ENCODE assay signal across 19 mouse cellular contexts in the genomic region with DNA sequence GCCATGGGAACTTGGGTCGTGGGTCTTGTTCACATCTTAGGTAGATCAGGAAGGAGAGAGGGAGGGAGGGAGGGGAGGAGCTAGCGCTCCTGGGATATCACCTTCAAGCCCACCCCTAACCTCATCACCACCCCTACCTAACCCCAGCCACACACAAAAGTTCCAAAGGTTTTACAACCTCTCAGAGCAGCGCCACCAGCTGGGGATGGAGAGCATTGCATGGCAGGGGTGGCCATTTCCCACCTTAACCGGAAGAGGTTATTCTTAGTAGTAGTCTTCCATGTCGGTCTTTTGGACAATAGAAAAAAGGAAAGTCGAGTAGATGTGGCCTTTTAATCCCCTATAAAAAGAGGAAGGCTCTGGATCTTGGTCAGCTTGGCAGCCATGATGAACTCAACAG. TPM values are rescaled to one million over a fixed set of nuclear protein-coding genes. Genes with fewer than 3 reads are reported as not detected.
DNase-seq lines count a peak whose midpoint lies in the region; ATAC-seq and TF ChIP-seq lines count a peak whose summit lies in the region.
"Had no signal": no experiment of that assay in that cellular context is flagged by ENCODE, and none has a peak within 500 bp of the region (broad histone marks: within the 10 kb centered on the region; RNA-seq: fewer than 3 reads in every experiment).

No protein-coding gene starts in this region.

- DNase-seq in heart, postnatal 0 days (ENCODE audit: low spot score) = no peak
- no peak for DNase-seq in heart, postnatal 36 days
- DNase-seq in liver, postnatal 0 days = no peak
- DNase-seq in liver = no peak
- DNase-seq in brain, embryonic 14.5 days (ENCODE audit: low read depth) = no peak
- DNase-seq: B cell, adult 2 months; cerebellum, postnatal 25 days; kidney, adult 9 months; spleen, adult 18-20 months had no signal

- H3K4me2 ChIP-seq in heart, postnatal 0 days (ENCODE audit: low read depth, low read length) = no peak overlapping the region
- no peak overlapping the region for H3K4me2 ChIP-seq in liver, postnatal 0 days (ENCODE audit: low read depth, low read length)
- no peak overlapping the region for H3K4me2 ChIP-seq in forebrain, embryonic 13.5 days
- H3K4me2 ChIP-seq: embryonic facial prominence, embryonic 12.5 days; heart, embryonic 15.5 days; hindbrain, embryonic 14.5 days; lung, embryonic 15.5 days had no signal

- 0 out of 2 replicates have a peak, but pooled peaks have one; percentile 2 for TF ChIP-seq CTCF in heart, postnatal 0 days (IDR thresholded peaks at IDR 0.05; ENCODE audit: low read depth)
- peak; percentile 39 for TF ChIP-seq CTCF in liver, postnatal 0 days (IDR thresholded peaks at IDR 0.05; ENCODE audit: low read depth)
- TF ChIP-seq CTCF in ES-Bruce4 (IDR thresholded peaks at IDR 0.05; ENCODE audit: low read depth, low read length) = peak; percentile 60
- TF ChIP-seq CTCF in brain, embryonic 14.5 days (IDR thresholded peaks at IDR 0.05; ENCODE audit: borderline replicate concordance, extremely low read depth, insufficient read depth, insufficient read length) = peak; percentile 46; the same call in 1 of the 2 replicates

- peaks cover 4% of the 10 kb centered on the region; the same call in 1 of the 2 replicates for H3K4me1 ChIP-seq in heart, postnatal 0 days (ENCODE audit: control insufficient read depth, insufficient read depth)
- peaks cover 8% of the 10 kb centered on the region; the same call in 1 of the 2 replicates for H3K4me1 ChIP-seq in liver, postnatal 0 days (ENCODE audit: insufficient read depth)
- H3K4me1 ChIP-seq in ES-Bruce4 (ENCODE audit: control insufficient read depth, insufficient read depth, low read length) = no peaks in the 10 kb centered on the region
- peaks cover 26% of the 10 kb centered on the region for H3K4me1 ChIP-seq in forebrain, embryonic 13.5 days

- H3K4me3 ChIP-seq in heart, postnatal 0 days (ENCODE audit: low read depth, low read length) = no peak overlapping the region
- H3K4me3 ChIP-seq in liver, postnatal 0 days (ENCODE audit: low read depth, low read length) = no peak overlapping the region
- no peak overlapping the region for H3K4me3 ChIP-seq in ES-Bruce4 (ENCODE audit: low read depth, low read length)
- no peak overlapping the region for H3K4me3 ChIP-seq in forebrain, embryonic 13.5 days
- H3K4me3 ChIP-seq: embryonic facial prominence, embryonic 12.5 days; forebrain, embryonic 10.5 days; heart, embryonic 15.5 days; lung, embryonic 15.5 days had no signal

- no peak for TF ChIP-seq EP300 in heart, postnatal 0 days (IDR thresholded peaks at IDR 0.05; ENCODE audit: low read depth)
- TF ChIP-seq EP300 in liver, postnatal 0 days (IDR thresholded peaks at IDR 0.05; ENCODE audit: low read depth) = no peak
- no peak for TF ChIP-seq EP300 in ES-Bruce4 (IDR thresholded peaks at IDR 0.05; ENCODE audit: insufficient read depth, low read depth, low read length)

- H3K36me3 ChIP-seq in heart, postnatal 0 days (replicated peaks; ENCODE audit: control insufficient read depth, insufficient read depth, low read length) = no peaks in the 10 kb centered on the region
- no peaks in the 10 kb centered on the region for H3K36me3 ChIP-seq in liver, postnatal 0 days (replicated peaks; ENCODE audit: insufficient read depth, low read length)
- no peaks in the 10 kb centered on the region for H3K36me3 ChIP-seq in ES-Bruce4 (ENCODE audit: control insufficient read depth, insufficient read depth, low read length, poor library complexity, severe bottlenecking)
- no peaks in the 10 kb centered on the region for H3K36me3 ChIP-seq in forebrain, embryonic 13.5 days (ENCODE audit: poor library complexity, severe bottlenecking)
- H3K36me3 ChIP-seq: embryonic facial prominence, embryonic 12.5 days; forebrain, embryonic 10.5 days; heart, embryonic 15.5 days; lung, embryonic 15.5 days had no signal

- TF ChIP-seq POLR2A in ES-Bruce4 (IDR thresholded peaks at IDR 0.05; ENCODE audit: insufficient read depth, low read length) = no peak
- no peak for TF ChIP-seq POLR2A in brain, embryonic 14.5 days (IDR thresholded peaks at IDR 0.05; ENCODE audit: borderline replicate concordance, extremely low read depth, insufficient read depth, insufficient read length, poor library complexity, severe bottlenecking)

- 52% methylated on average over 6 of the region's 6 CpGs for WGBS in heart, postnatal 0 days
- WGBS in liver, postnatal 0 days (ENCODE audit: insufficient replicate concordance) = 57% methylated on average over 6 of the region's 6 CpGs
- WGBS in forebrain, embryonic 13.5 days = 64% methylated on average over 6 of the region's 6 CpGs

- no peak overlapping the region for H3K27ac ChIP-seq in heart, postnatal 0 days (ENCODE audit: low read depth)
- H3K27ac ChIP-seq in liver, postnatal 0 days (ENCODE audit: low read depth) = no peak overlapping the region
- no peak overlapping the region for H3K27ac ChIP-seq in ES-Bruce4 (ENCODE audit: insufficient read depth, low read length)
- no peak overlapping the region for H3K27ac ChIP-seq in forebrain, embryonic 13.5 days
- H3K27ac ChIP-seq: embryonic facial prominence, embryonic 12.5 days; forebrain, embryonic 10.5 days; heart, embryonic 15.5 days; hindbrain, embryonic 14.5 days; lung, embryonic 15.5 days had no signal

- ATAC-seq in heart, postnatal 0 days (ENCODE audit: insufficient read depth, low read depth) = no peak
- ATAC-seq in liver, postnatal 0 days = no peak
- no peak for ATAC-seq in megakaryocyte, adult 5-6 weeks (ENCODE audit: poor library complexity, severe bottlenecking)
- no peak for ATAC-seq in forebrain, embryonic 13.5 days
- ATAC-seq: activated CD4-positive, CD25-positive, alpha-beta regulatory T cell, adult 4 months had no signal

- intact Hi-C loops in heart, postnatal 36 days (cut with DNase I) = loop anchor here (2.0 to 5.0 kb wide), 3 partner anchors 212 to 566 kb away; no protein-coding TSS in a partner anchor

- H3K9ac ChIP-seq in heart, postnatal 0 days (replicated peaks; ENCODE audit: low read depth, low read length) = no peak overlapping the region
- no peak overlapping the region for H3K9ac ChIP-seq in liver, postnatal 0 days (replicated peaks)
- H3K9ac ChIP-seq in ES-Bruce4 (ENCODE audit: low read depth, poor library complexity, severe bottlenecking) = no peak overlapping the region
- H3K9ac ChIP-seq in forebrain, embryonic 13.5 days = no peak overlapping the region
- H3K9ac ChIP-seq: embryonic facial prominence, embryonic 12.5 days; heart, embryonic 15.5 days; hindbrain, embryonic 14.5 days; lung, embryonic 15.5 days had no signal

- peaks cover 36% of the 10 kb centered on the region for H3K27me3 ChIP-seq in heart, postnatal 0 days (ENCODE audit: control insufficient read depth, insufficient read depth, low read length)
- peaks cover 26% of the 10 kb centered on the region for H3K27me3 ChIP-seq in liver, postnatal 0 days (ENCODE audit: insufficient read depth, low read length)
- peaks cover 15% of the 10 kb centered on the region for H3K27me3 ChIP-seq in ES-Bruce4 (ENCODE audit: control insufficient read depth, insufficient read depth, low read length, poor library complexity, severe bottlenecking)
- H3K27me3 ChIP-seq in forebrain, embryonic 13.5 days = peaks cover 34% of the 10 kb centered on the region

- 0 out of 2 replicates have a peak, but pooled peaks cover 2% of the 10 kb centered on the region for H3K9me3 ChIP-seq in heart, postnatal 0 days (replicated peaks; ENCODE audit: control insufficient read depth, low read length)
- H3K9me3 ChIP-seq in liver, postnatal 0 days (ENCODE audit: low read length) = no peaks in the 10 kb centered on the region
- H3K9me3 ChIP-seq in ES-Bruce4 (replicated peaks; ENCODE audit: control insufficient read depth, insufficient read depth, low read length, poor library complexity, severe bottlenecking) = peaks cover 6% of the 10 kb centered on the region
- no peaks in the 10 kb centered on the region; the same call in 1 of the 2 replicates for H3K9me3 ChIP-seq in forebrain, embryonic 13.5 days (replicated peaks)
- H3K9me3 ChIP-seq: embryonic facial prominence, embryonic 12.5 days; lung, embryonic 15.5 days had no signal

RNA-seq across cellular contexts. Expression of gene Sdk2, which starts 4.0 kb away (rescaled TPM):
- total RNA-seq in heart, postnatal 0 days (2014; rRNA removed; ENCODE audit: low replicate concordance) = 1.9 and 2.9 TPM in 2 replicates
- polyA plus RNA-seq in heart, postnatal 0 days (2015; fragmentation: Nextera tagmentation; extraction: Ambion mirVana) = 0.27 and 0.29 TPM in 2 replicates
- total RNA-seq in heart, postnatal 36 days (2021) = 1 to 10 TPM; 1.1 to 2.6 TPM
- polyA plus RNA-seq in liver, postnatal 0 days (2015; fragmentation: Nextera tagmentation; extraction: Ambion mirVana) = 0.12 and 0.15 TPM in 2 replicates
- 0.56 and 0.87 TPM in 2 replicates for polyA plus RNA-seq in ES-Bruce4 (2011; ENCODE audit: insufficient read depth, insufficient read length, low read depth, missing spikeins)
- 2.1 and 6.7 TPM in 2 replicates for polyA plus RNA-seq in brain, embryonic 14.5 days (2012; rRNA removed)
- 0.05 and 0.11 TPM in 2 replicates for total RNA-seq in megakaryocyte, adult 5-6 weeks (2015)
- total RNA-seq in megakaryocyte, adult 5-6 weeks (2017) = 0.04 TPM in 1 of 2 replicates, not detected in the other
- 1.6 and 1.8 TPM in 2 replicates for polyA plus RNA-seq in forebrain, embryonic 13.5 days (2015; fragmentation: Nextera tagmentation; extraction: Ambion mirVana)
- total RNA-seq: megakaryocyte-erythroid progenitor cell, adult 5-6 weeks had no signal
- polyA plus RNA-seq: activated CD4-positive, CD25-positive, alpha-beta regulatory T cell, adult 4 months had no signal

Comparison
In these comparisons a context has a peak if more than half of its experiments do, and no peak if none do; other contexts are left out.
1. CTCF ChIP-seq: peak in every context shown above with its lines; median percentile 60 in ES-Bruce4; 46 in brain, embryonic 14.5 days; 39 in liver, postnatal 0 days; 2 in heart, postnatal 0 days.